Mouse (Mus musculus): ENCODE data around the gene Gm44805.
A peak's percentile ranks its signal among the peaks of the same experiment; 100 is the strongest.

- TF ChIP-seq CTCF (IDR thresholded peaks at IDR 0.05; ENCODE audit: low read depth) (peak; percentile 98), EP300 (IDR thresholded peaks at IDR 0.05; ENCODE audit: low read depth) (no peak)
Measured at GRCm38 (mm10) chr7:19668947-19669721, 12.1 kb downstream of the Gm44805 start.

Data from heart, postnatal 0 days (tissue).